Mouse (Mus musculus) C2C12 (cell line): ENCODE data around the gene Gsk3b.

Source experiments
- CEBPB ChIP-seq: IDR thresholded peaks from one replicate; pipeline ENCODE4 v1.6.1; 2011; ENCODE audit warnings: low read depth, mild to moderate bottlenecking, control low read depth, moderate library complexity
- CTCF ChIP-seq: IDR thresholded peaks from one replicate; pipeline ENCODE4 v1.5.1; 2011; ENCODE audit not compliant: control insufficient read depth, insufficient read depth, insufficient read length
- FOSL1 ChIP-seq: IDR thresholded peaks from one replicate; pipeline ENCODE4 v1.8.0; 2011; ENCODE audit warnings: mild to moderate bottlenecking, low read length; ENCODE audit not compliant: poor library complexity, insufficient read depth, severe bottlenecking
- MYOD1 ChIP-seq: IDR thresholded peaks from one replicate; pipeline ENCODE4 v1.6.1; 2011; ENCODE audit warnings: low read depth; ENCODE audit not compliant: control insufficient read depth, insufficient read length
- MYOG ChIP-seq: IDR thresholded peaks from one replicate; pipeline ENCODE4 v1.6.1; 2011; ENCODE audit not compliant: control insufficient read depth, insufficient read length; ENCODE audit errors: extremely low read depth
- USF1 ChIP-seq: IDR thresholded peaks from one replicate; pipeline ENCODE4 v1.6.1; 2011; ENCODE audit warnings: low read depth, mild to moderate bottlenecking, control low read depth, moderate library complexity

- TF ChIP-seq CTCF (no peak), MYOD1 (no peak), FOSL1 (no peak), USF1 (no peak), MYOG (no peak), CEBPB (no peak)
These were observed 102.7 kb downstream of the Gsk3b start for GRCm38 (mm10) chr16:38191460-38191859.
